Mouse (Mus musculus) regulatory T cell (primary cell): Measurements from ENCODE around the gene Olfr325.

Source experiments
- in situ Hi-C: fragments of 300-600 bp; cut with MboI, MseI; formaldehyde crosslinking; loops from one replicate; pipeline ENCODE4 v1.15.1; 2025; ENCODE audit warnings: high pct_unique_total_duplicates

Gene Olfr325

GRCm38 (mm10) chr11:58630401-58630800 lies 52.9 kb downstream of the Olfr325 start, which contains the start of gene Olfr323:
TSS of gene Olfr323 (minus strand) at chr11:58630501.
- in situ Hi-C loops, result no loop called here
